Mouse (Mus musculus) liver (tissue): ENCODE measurements around the gene Trp53.
A peak's percentile ranks its signal among the peaks of the same experiment; 100 is the strongest.

ENCODE experiments used
- DNase-seq: peaks from one replicate; pipeline ENCODE4 v3.0.0-alpha.2; 2020; ENCODE audit warnings: mixed read lengths

Trp53 gene

GRCm38 (mm10) chr11:69563373-69563772 lies 16.8 kb upstream of the Trp53 start:
- DNase-seq = no peak

DNA sequence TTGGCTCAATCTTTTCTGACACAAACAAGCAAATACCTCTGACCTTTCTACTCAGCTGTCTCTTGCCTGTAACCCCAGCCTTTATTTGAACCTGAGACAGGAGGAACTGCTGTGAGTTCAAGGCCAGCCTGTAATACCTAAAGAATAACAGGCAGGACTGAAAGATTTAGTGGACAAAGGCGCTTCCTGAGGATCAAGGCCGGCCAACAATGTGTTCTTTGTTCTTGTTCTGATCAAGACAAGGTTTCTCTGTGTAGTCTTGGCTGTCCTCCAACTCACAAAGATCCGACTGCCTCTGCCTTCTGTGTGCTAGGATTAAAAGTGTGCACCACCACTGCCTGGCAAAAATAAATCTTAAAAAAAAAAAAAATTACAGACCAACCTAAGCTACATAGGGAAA lies 15.8 kb upstream of the Trp53 start:
- no peak for DNase-seq

DNA sequence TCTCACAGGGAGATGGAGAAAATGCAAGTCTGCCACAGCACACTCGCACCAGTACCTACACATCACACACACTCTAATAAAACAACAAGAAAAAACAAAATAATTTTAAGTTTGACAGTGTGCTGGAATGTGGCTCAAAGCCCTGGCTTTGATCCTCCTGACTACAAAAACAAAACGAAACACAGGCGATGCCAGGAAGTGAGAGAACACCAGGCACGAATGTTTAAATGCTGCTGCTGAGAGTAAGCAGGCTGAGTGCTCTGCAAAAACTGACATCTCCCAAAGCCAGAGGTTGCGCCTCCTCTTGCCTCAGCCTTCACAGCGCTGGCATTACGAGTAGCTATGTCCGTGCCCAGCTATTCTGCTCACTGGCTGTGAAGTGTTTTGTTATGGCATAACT lies 15.0 kb upstream of the Trp53 start:
- DNase-seq = no peak

DNA sequence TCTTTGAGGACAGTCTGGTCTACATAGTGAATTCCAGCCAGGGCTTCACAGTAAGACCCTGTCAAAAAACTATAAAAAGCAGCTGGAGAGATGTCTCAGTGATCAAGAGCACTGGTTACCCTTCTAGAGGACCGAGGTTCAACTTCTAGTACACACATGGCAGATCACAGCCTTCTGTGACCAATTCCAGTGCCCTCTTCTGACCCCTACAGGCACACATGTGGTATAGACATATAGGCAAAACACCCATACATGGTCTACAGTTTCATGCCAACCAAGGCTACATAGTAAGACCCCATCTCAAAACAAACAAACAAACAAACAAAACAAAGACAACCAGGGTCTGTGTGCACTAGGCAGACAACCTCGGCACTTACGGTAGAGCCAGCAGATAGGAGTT lies 4.9 kb upstream of the Trp53 start:
- DNase-seq = no peak

DNA sequence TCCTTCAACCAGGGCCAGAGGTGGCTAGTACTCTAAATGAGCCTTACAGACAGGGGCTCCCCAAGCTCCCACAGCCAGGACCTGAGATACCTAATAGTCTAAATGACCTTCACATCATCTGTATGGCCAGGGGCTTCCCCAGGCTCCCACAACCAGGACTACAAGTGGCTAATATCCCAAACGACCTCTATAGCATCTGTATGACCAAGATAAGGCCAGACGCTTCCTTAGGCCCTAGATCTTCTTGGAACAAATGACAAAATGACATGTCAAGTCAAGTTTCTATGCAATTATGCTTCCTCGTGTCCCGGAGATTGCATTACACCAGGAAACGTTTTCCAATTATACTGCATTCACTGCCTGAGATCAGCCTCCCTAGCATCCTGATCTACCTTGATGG lies 3.9 kb upstream of the Trp53 start:
- no peak for DNase-seq

GRCm38 (mm10) chr11:69578301-69578700 lies 1.9 kb upstream of the Trp53 start:
- DNase-seq = no peak

DNA sequence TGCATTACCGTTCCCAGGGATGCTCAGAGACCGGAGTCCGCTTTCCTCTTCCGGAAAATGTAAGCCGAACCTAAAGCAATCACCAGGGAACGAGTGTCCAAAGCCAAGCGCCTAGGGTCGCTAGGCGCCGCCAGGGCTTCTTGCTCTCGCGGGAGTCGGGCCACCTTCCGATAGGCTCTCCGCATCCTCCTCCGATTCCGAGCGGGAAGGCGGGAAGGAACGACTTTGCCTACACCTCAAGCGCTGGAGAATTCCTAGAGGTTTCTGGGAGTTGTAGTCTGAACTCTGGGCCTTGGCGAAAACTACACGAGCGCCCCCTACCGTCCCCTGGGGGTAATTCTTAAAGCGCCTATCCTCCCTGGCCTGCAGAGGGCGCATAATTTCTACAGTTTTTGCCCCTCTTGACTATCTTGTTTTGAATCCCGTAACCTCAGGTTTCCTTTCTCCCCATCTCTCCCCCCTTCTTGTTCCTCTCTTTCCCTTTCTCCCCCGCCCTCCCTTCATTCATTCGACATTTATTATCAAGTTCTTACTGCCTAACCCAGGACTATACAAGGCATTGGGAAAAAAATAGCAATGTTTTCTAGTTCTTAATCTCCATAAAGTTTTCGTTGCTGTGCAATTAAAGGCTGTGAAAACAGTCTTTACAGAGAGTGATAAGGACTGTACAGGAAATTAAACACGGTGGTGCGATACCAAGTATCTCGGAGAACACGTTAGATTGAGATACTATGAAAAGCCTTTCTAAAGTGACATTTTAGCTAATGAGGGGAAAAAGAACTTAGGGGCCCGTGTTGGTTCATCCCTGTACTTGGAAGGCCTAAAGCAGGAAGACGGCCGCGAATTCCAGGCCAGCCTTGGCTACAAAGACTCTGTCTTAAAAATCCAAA lies 786 bp upstream of the Trp53 start:
- DNase-seq = peak; percentile 95

- DNase-seq = no peak
These were observed 500 bp downstream of the Trp53 start for GRCm38 (mm10) chr11:69580572-69581146.

- peak; percentile 95 for DNase-seq
These were observed 1.1 kb downstream of the Trp53 start for GRCm38 (mm10) chr11:69581147-69581688.

DNA sequence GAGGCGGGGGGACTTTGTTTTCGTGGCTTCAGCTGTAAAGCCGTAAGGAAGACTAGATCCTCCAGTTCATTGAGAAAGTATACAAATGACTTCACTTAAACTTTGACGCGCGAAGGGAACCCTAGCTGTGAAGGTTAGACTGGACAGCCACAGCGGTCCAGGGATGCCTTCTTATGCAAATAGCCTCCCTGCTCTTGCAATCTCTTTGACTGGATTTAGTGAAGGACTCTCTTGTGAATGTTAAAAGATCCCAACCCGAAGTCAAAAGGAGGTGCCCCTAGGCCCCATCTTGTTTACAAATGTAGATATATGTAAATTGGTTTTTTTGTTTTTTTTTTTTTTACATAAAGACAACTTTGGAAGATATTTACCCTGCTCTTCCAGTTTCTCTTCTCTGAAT lies 1.7 kb downstream of the Trp53 start:
- peak; percentile 40 for DNase-seq

GRCm38 (mm10) chr11:69582230-69582805 lies 2.2 kb downstream of the Trp53 start:
- DNase-seq = no peak

DNA sequence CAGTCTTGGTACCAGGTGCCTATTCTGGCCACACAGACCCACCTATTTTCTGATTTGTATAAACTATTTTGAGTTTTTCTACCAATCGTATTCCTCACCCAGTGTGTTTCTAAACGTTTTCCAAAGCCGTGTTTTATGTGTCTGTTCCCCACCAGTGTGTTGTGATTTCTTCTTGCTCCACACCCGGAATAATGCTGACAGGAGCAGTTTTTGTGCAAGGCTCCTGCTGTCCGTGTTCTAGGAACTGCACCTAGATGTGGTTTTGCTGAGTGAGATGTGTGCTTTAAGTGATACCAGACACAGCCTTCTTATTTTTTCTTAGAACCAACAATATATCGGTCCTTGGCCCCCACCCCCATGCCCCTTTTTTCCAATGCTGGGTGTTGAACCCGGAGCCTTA lies 3.8 kb downstream of the Trp53 start:
- DNase-seq = no peak

- DNase-seq = peak; percentile 77
These were observed 4.8 kb downstream of the Trp53 start for GRCm38 (mm10) chr11:69584937-69585336.

GRCm38 (mm10) chr11:69585718-69586325 lies 5.7 kb downstream of the Trp53 start:
- peak; percentile 84 for DNase-seq

- DNase-seq = peak; percentile 64
These were observed 9.2 kb downstream of the Trp53 start for GRCm38 (mm10) chr11:69589207-69589834.

- DNase-seq = peak; percentile 67
These were observed 10.5 kb downstream of the Trp53 start for GRCm38 (mm10) chr11:69590622-69591021.

DNA sequence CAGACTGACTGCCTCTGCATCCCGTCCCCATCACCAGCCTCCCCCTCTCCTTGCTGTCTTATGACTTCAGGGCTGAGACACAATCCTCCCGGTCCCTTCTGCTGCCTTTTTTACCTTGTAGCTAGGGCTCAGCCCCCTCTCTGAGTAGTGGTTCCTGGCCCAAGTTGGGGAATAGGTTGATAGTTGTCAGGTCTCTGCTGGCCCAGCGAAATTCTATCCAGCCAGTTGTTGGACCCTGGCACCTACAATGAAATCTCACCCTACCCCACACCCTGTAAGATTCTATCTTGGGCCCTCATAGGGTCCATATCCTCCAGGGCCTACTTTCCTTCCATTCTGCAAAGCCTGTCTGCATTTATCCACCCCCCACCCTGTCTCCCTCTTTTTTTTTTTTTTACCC lies 11.3 kb downstream of the Trp53 start:
- no peak for DNase-seq

GRCm38 (mm10) chr11:69591899-69592637 lies 11.9 kb downstream of the Trp53 start:
- no peak for DNase-seq

DNA sequence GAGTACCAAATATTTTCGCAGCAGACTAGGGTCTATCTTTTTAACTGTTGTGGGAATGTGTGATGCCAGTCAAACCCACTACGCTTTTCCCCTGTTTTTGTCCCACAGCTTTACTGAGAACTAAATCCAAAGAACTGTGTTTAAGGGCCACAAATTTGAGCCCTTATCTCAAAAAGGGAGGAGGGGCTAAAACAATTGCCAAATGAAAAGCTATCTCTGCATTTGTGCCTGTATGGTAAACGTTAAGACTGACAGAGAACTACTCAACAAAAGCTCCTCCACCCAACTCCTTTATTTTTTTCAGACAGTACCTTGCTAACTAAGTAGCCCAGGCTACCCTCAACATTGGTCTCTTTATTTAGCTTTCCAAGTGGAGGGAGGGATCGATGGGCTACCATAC lies 12.6 kb downstream of the Trp53 start:
- DNase-seq = no peak

DNA sequence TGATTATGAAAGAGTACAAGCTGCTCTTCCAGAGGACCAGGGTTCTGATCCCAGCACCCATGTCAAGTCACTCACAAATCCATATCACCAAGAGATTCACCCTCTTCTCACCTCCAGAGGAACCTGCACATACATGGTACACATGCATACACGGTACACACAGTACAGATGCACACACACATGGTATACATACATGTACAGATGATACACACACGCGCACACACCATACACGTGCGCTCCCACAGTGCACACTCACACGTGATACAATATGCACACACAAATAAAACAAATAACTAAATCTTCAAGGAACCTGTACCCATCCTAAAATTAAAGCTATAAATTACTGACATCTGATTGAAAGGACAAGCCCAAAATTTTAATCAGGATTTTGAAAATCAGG lies 14.7 kb downstream of the Trp53 start:
- DNase-seq = no peak

- peak; percentile 48 for DNase-seq
These were observed 19.3 kb downstream of the Trp53 start for GRCm38 (mm10) chr11:69599436-69599835.

DNA sequence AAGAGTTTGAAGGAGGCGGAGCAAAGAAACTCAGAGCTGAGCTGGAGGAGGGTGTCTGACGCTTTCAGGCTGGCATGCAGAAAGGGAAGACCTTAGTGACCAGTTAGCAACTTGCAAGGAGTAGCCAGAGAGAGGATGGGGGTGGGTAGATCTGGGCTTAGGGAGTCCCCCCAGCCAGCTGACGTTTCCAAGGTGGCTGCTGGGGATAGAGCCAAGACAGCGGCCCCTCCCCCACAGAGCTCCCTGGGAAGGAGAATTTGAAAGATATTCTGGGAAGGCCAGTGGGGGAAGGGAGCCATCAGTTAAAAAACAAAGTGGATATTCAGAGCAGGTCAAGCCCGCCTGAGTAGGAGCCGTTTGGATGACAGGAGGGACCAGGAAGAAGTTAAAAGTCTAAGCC lies 19.9 kb downstream of the Trp53 start:
- DNase-seq = peak; percentile 79
